Mouse (Mus musculus): Measurements from ENCODE around the gene Dnajc12.
A peak's percentile ranks its signal among the peaks of the same experiment; 100 is the strongest.
"Not testable (repeated sequence)": the region's sequence is repeated elsewhere in the genome, so short reads cannot be mapped to it uniquely, and the experiment has no call there.

The Dnajc12 gene

GRCm38 (mm10) chr10:63386444-63386843 lies 4.2 kb downstream of the Dnajc12 start:
- peak; percentile 67 to 76 for DNase-seq (ENCODE audit: low spot score in 2 of 2)

DNA sequence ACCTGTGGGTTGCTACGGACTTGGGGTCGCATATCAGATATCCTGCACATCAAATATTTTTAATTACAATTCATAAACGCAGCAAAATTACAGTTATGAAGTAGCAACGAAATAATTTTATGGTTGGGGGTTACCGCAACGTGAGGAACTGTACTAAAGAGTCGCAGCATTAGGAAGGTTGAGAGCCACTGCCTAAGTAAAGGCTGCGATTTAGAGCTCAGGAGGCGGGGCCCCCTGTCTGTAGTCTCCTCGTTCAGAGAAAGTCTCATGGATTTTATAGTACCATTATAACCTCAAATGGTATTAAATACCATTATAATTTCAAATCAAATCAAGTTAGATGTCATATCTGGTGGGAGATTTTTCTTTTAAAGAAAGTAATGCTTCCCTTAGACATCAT lies 4.7 kb downstream of the Dnajc12 start:
- DNase-seq (ENCODE audit: low spot score in 2 of 2), result no peak

GRCm38 (mm10) chr10:63388948-63389347 lies 6.7 kb downstream of the Dnajc12 start:
- no peak for DNase-seq (ENCODE audit: low spot score in 2 of 2)

- no peak for DNase-seq (ENCODE audit: low spot score in 2 of 2)
These were observed 14.7 kb downstream of the Dnajc12 start for GRCm38 (mm10) chr10:63396963-63397362.

DNA sequence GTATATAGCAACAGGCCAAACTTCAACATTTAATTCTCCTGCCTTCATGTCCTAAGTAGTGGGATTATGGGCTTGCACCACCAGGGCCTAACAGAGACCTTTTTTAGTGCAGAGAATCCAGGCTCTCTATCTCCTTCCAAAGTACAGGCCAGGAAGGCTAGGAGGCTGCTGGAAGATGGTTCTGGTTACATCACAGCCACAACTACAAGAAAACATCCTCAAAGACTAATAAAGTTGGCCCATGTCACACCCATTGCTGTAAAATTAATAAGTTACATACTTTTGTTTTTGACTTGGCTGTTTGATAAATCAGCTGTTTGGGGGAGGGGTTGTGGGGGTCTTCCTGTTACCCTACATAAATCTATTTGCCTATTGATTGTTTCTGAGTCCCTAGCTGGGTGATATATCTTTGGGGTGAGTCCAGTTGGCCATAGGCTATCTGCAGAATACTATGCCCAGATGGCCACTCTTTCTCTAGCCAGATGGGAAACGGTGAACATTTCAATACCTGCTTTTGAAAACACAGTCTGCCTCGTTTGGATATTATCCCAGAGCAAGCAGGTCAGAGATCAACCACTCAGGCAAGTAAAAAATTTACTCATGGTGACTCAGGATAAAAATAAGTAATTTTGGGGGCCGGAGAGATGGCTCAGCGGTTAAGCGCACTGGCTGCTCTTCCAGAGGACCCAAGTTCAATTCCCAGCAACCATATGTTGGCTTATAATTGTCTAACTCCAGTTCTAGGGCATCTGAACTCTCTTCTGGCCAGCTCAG lies 20.7 kb downstream of the Dnajc12 start:
- DNase-seq (ENCODE audit: low spot score in 2 of 2), result no peak

DNA sequence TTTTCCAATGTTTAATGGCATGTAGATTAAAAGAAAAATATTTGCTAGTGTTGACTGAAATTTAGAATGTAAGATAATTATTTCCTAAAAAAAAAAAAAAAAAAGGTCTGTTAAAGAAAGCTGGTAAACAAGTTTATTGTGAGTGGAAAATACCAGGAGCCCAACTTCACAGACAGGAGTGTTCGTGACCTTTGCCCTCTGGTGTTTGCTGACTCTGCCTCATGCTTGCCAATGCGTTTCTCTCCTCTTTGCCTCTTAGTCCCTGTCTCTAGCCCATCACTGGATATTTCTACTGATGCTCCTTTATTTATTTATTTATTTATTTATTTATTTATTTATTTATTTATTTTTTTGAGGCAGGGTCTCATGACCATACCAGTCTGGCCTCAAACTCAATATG lies 21.4 kb downstream of the Dnajc12 start:
- DNase-seq (ENCODE audit: low spot score in 2 of 2), result no peak

- no peak for DNase-seq (ENCODE audit: low spot score in 2 of 2)
These were observed 28.1 kb downstream of the Dnajc12 start for GRCm38 (mm10) chr10:63410162-63410956.

DNA sequence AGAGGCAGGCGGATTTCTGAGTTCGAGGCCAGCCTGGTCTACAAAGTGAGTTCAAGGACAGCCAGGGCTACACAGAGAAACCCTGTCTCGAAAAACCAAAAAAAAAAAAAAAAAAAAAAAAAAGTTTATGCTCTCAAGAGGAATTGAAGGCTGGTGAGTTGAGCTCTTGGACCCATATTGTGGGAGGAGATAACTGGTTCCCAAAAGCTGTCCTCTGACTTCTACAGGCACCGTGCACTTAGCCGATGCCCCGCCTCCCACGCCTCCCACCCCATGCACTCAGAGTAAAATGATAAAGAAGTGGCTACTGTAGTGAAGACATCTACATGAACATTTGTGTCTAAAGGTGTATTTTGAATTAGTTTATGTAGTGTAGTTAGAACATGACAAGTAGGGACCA lies 29.4 kb downstream of the Dnajc12 start:
- DNase-seq (ENCODE audit: low spot score in 2 of 2), result not testable (repeated sequence)

DNA sequence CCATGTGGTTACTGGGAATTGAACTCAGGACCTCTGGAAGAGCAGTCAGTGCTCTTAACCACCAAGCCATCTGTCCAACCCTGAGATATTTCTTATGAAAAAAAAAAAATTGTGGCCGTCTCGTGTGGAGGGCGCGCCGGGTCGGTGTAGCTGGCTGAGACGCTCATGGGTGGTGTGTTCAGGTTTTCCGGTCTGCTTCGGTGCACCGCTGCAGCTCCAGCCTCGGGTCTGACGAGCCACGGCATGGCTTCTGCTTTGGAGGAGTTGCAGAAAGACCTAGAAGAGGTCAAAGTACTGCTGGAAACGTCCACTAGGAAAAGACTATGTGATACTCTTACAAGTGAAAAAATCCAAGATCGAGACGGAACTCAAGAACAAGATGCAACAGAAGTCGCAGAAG lies 30.5 kb downstream of the Dnajc12 start:
- DNase-seq (ENCODE audit: low spot score in 2 of 2), result no peak

DNA sequence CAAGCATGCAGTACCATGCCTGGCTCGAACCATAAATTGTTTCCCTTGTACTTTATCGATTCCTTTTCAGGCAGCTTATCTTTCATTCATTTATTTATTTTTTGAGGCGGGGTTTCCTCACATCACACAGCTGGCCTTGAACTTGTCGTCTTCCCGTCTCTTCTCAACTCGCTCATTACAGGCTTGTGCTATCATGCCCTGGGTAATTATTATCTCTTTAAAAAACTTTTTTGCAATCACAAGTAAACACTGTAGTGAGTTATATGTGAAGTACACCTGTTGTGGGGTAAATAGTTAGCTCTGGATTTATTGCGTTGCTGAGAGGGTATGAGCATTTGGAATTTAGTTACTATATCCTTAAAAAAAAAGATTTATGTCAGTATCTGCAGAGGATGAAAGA lies 33.0 kb downstream of the Dnajc12 start:
- no peak for DNase-seq (ENCODE audit: low spot score in 2 of 2)

- no peak for DNase-seq (ENCODE audit: low spot score in 2 of 2)
These were observed 33.6 kb downstream of the Dnajc12 start for GRCm38 (mm10) chr10:63415850-63416249.

GRCm38 (mm10) chr10:63417061-63417460 lies 34.8 kb downstream of the Dnajc12 start:
- no peak for DNase-seq (ENCODE audit: low spot score in 2 of 2)

DNA sequence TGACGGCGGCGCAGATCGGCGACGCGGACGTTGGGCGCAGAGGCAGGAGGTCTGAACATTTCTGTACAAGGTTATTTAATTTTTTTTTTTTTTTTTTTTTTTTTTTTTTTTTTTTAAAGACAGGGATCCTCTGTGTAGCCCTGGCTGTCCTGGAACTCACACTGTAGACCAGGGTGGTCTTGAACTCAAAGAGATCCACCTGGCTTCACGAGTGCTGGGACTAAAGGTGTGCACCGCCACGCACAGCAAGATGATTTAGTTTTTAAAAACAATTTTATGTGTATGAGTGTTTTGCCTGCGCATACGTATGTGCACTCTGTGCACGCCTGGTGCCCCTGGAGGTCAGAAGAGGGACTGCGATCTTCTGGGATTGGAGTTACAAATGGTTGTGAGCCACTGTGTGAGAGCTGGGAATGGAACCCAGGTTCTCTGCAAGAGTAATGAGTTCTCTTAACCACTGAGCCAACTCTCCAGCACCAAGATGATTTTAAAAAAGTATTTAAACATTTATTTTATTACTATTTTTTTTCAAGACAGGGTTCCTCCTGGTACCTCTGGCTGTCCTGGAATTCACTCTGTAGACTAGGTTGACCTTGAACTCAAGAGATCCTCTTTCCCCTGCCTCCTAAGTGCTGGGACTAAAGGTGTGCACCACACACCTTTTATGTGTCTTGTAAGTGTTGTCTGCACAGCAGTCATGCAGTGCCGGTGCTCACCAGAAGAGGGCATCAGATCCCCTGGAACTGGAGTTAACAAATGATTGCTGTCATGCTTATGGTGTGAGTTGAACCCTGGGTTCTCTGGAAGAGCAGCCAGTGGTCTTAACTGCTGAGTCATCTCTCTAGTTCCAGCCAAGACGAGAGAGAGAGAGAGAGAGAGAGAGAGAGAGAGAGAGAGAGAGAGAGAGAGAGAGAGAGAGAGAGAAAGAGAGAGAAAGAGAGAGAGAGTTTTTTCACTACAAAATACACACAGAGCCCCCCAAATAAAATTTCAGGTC lies 39.8 kb downstream of the Dnajc12 start, which contains the start of gene Gm7075:
Gm7075 (minus strand) TSS at position 51 of the 997 bp plus-strand sequence.
- no peak for DNase-seq (ENCODE audit: low spot score in 2 of 2)

GRCm38 (mm10) chr10:63422736-63422992 lies 40.4 kb downstream of the Dnajc12 start:
- DNase-seq (ENCODE audit: low spot score in 2 of 2), result no peak

- DNase-seq (ENCODE audit: low spot score in 2 of 2), result no peak
These were observed 41.6 kb downstream of the Dnajc12 start for GRCm38 (mm10) chr10:63423591-63424474.

DNA sequence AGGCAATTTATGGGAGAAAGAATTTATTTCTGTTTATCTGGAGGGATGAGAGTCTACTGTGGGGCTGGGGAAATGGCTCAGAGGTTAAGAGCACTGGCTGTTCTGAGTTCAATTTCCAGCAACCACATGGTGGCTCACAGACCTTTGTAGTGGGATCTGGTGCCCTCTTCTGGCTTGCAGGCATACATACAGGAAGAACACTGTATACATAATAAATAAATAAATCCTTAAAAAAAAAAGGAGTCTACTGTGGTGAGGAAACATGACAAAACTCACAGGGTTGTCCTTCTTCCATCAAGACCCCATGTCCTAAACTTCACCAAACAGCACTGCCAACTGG lies 42.2 kb downstream of the Dnajc12 start:
- DNase-seq (ENCODE audit: low spot score in 2 of 2), result no peak

DNA sequence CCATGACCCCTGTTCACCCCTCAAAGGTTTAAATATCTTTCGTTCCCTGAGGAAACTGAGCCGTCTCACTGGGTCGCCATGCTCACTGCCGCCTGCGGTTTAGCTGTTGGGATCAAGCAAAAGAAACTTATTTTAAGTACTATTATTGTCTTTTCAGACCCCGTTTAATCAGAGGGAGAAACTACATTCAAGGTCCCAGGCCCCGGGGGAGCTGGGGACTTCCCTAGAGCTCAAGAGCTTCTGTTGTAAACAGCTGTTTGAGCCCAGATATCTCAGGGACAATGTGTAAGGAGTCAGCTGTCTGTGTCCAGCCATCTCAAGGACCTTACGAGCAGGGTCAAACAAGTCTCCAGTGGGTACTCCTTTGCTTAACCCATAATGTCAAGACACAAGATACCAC lies 44.9 kb downstream of the Dnajc12 start:
- DNase-seq (ENCODE audit: low spot score in 2 of 2), result no peak

- peak; percentile 16 to 17 for DNase-seq (ENCODE audit: low spot score in 2 of 2)
These were observed 46.2 kb downstream of the Dnajc12 start for GRCm38 (mm10) chr10:63428243-63429022.

DNA sequence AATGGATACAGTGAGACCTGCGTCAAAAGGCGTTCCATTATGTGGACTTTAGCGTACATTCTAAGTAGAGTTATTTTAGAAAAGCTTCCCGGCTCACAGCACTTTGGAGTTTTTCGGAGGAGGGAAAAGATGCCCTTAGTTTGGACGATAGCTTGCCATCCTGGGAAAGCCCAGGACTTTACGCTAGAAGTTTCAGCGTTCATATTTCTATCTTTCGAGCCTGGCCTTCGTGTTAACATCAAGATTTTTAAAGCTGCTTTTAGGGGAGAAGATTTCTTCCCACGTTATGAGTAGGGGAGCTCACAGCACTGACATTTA lies 46.7 kb downstream of the Dnajc12 start:
- DNase-seq (ENCODE audit: low spot score in 2 of 2), result no peak

DNA sequence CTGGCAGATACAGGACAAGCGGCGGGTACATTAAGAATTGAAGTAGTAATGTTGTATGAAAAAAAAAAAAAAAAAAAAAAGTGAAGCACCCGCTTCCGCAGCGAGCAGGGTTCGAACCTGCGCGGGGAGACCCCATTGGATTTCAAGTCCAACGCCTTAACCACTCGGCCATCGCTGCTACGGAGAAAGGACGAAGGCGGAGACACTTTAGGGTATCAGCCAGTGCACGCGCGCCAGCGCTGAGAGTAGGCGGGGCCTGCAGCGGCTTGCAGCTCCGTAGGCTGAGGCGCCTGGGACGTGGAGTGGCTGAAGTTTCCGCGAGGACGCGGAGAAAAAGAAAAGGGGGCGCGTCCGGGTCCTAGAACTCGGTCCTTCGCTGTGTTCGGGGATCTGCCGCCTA lies 47.1 kb downstream of the Dnajc12 start:
- DNase-seq (ENCODE audit: low spot score in 2 of 2), result peak; percentile 100

Measured in frontal cortex, postnatal 25 days (tissue).